Mouse (Mus musculus): ENCODE results near the gene Sirt7. TPM values are rescaled to one million over a fixed set of nuclear protein-coding genes. Genes with fewer than 3 reads are reported as not detected.

Sirt7 gene
- polyA plus RNA-seq, 1 experiment from 2014 or later, result 39.4 TPM

Small RNA genes lying within 50 kb of the gene (microRNA-seq; reads per million reads assigned to microRNA genes)
- gene Mir6936, result 1.0 reads per million

Other genes with a start within 250 kb of the Sirt7 start
- 103 and 109 TPM in 2 replicates for gene Faap100, start 246.5 kb downstream of the Sirt7 start, polyA plus RNA-seq (2015; fragmentation: Nextera tagmentation; extraction: Ambion mirVana)
- gene Nploc4, start 187.5 kb downstream of the Sirt7 start, polyA plus RNA-seq (2015; fragmentation: Nextera tagmentation; extraction: Ambion mirVana), result 28.7 and 33.2 TPM in 2 replicates
- gene Tspan10, start 182.6 kb downstream of the Sirt7 start, polyA plus RNA-seq (2015; fragmentation: Nextera tagmentation; extraction: Ambion mirVana), result not detected in 2 replicates
- 0.30 TPM in 1 of 2 replicates, not detected in the other for gene Pde6g, start 171.7 kb downstream of the Sirt7 start, polyA plus RNA-seq (2015; fragmentation: Nextera tagmentation; extraction: Ambion mirVana)
- gene Oxld1, start 167.2 kb downstream of the Sirt7 start, polyA plus RNA-seq (2015; fragmentation: Nextera tagmentation; extraction: Ambion mirVana), result 10.8 and 15.8 TPM in 2 replicates
- 23.5 and 25.9 TPM in 2 replicates for gene Ccdc137, start 167.1 kb downstream of the Sirt7 start, polyA plus RNA-seq (2015; fragmentation: Nextera tagmentation; extraction: Ambion mirVana)
- gene Arl16, start 157.6 kb downstream of the Sirt7 start, polyA plus RNA-seq (2015; fragmentation: Nextera tagmentation; extraction: Ambion mirVana), result 60.5 and 68.1 TPM in 2 replicates
- 135 and 137 TPM in 2 replicates for gene Mrpl12, start 140.6 kb downstream of the Sirt7 start, polyA plus RNA-seq (2015; fragmentation: Nextera tagmentation; extraction: Ambion mirVana)
- gene Slc25a10, start 133.4 kb downstream of the Sirt7 start, polyA plus RNA-seq (2015; fragmentation: Nextera tagmentation; extraction: Ambion mirVana), result 31.2 and 31.5 TPM in 2 replicates
- gene Gcgr, start 94.5 kb downstream of the Sirt7 start, polyA plus RNA-seq (2015; fragmentation: Nextera tagmentation; extraction: Ambion mirVana), result 0.92 and 1.0 TPM in 2 replicates
- 243 and 245 TPM in 2 replicates for gene Mcrip1, start 75.5 kb downstream of the Sirt7 start, polyA plus RNA-seq (2015; fragmentation: Nextera tagmentation; extraction: Ambion mirVana)
- 0.64 TPM in 1 of 2 replicates, not detected in the other for gene Ppp1r27, start 74.1 kb downstream of the Sirt7 start, polyA plus RNA-seq (2015; fragmentation: Nextera tagmentation; extraction: Ambion mirVana)
- gene P4hb, start 52.0 kb downstream of the Sirt7 start, polyA plus RNA-seq (2015; fragmentation: Nextera tagmentation; extraction: Ambion mirVana), result 252 and 298 TPM in 2 replicates
- gene Arhgdia, start 43.6 kb downstream of the Sirt7 start, polyA plus RNA-seq (2015; fragmentation: Nextera tagmentation; extraction: Ambion mirVana), result 501 and 544 TPM in 2 replicates
- gene Alyref, start 26.9 kb downstream of the Sirt7 start, polyA plus RNA-seq (2015; fragmentation: Nextera tagmentation; extraction: Ambion mirVana), result 55.8 and 202 TPM in 2 replicates
- 194 and 203 TPM in 2 replicates for gene Anapc11, start 26.8 kb downstream of the Sirt7 start, polyA plus RNA-seq (2015; fragmentation: Nextera tagmentation; extraction: Ambion mirVana)
- 0.99 and 1.00 TPM in 2 replicates for gene Npb, start 16.8 kb downstream of the Sirt7 start, polyA plus RNA-seq (2015; fragmentation: Nextera tagmentation; extraction: Ambion mirVana)
- gene Pcyt2, start 7.3 kb downstream of the Sirt7 start, polyA plus RNA-seq (2015; fragmentation: Nextera tagmentation; extraction: Ambion mirVana), result 236 and 242 TPM in 2 replicates
- gene Mafg, start 8.4 kb upstream of the Sirt7 start, polyA plus RNA-seq (2015; fragmentation: Nextera tagmentation; extraction: Ambion mirVana), result 25.4 and 34.6 TPM in 2 replicates
- gene Pycr1, start 18.5 kb upstream of the Sirt7 start, polyA plus RNA-seq (2015; fragmentation: Nextera tagmentation; extraction: Ambion mirVana), result 18.0 and 20.0 TPM in 2 replicates
- gene Myadml2, start 22.9 kb upstream of the Sirt7 start, polyA plus RNA-seq (2015; fragmentation: Nextera tagmentation; extraction: Ambion mirVana), result 1.1 and 2.4 TPM in 2 replicates
- 3.1 and 3.8 TPM in 2 replicates for gene Notum, start 35.9 kb upstream of the Sirt7 start, polyA plus RNA-seq (2015; fragmentation: Nextera tagmentation; extraction: Ambion mirVana)
- 146 and 151 TPM in 2 replicates for gene Aspscr1, start 47.7 kb upstream of the Sirt7 start, polyA plus RNA-seq (2015; fragmentation: Nextera tagmentation; extraction: Ambion mirVana)
- gene Cenpx, start 88.5 kb upstream of the Sirt7 start, polyA plus RNA-seq (2015; fragmentation: Nextera tagmentation; extraction: Ambion mirVana), result 106 and 107 TPM in 2 replicates
- gene Lrrc45, start 88.7 kb upstream of the Sirt7 start, polyA plus RNA-seq (2015; fragmentation: Nextera tagmentation; extraction: Ambion mirVana), result 73.4 and 77.8 TPM in 2 replicates
- gene Rac3, start 96.2 kb upstream of the Sirt7 start, polyA plus RNA-seq (2015; fragmentation: Nextera tagmentation; extraction: Ambion mirVana), result 624 and 705 TPM in 2 replicates
- gene Dcxr, start 102.0 kb upstream of the Sirt7 start, polyA plus RNA-seq (2015; fragmentation: Nextera tagmentation; extraction: Ambion mirVana), result 11.1 and 12.7 TPM in 2 replicates
- gene Cbr2, start 106.9 kb upstream of the Sirt7 start, polyA plus RNA-seq (2015; fragmentation: Nextera tagmentation; extraction: Ambion mirVana), result 1.3 and 2.0 TPM in 2 replicates
- gene Hmga1b, start 137.6 kb upstream of the Sirt7 start, polyA plus RNA-seq (2015; fragmentation: Nextera tagmentation; extraction: Ambion mirVana), result 2.0 and 2.9 TPM in 2 replicates
- gene Rfng, start 159.0 kb upstream of the Sirt7 start, polyA plus RNA-seq (2015; fragmentation: Nextera tagmentation; extraction: Ambion mirVana), result 134 and 139 TPM in 2 replicates
- 272 and 305 TPM in 2 replicates for gene Gps1, start 159.0 kb upstream of the Sirt7 start, polyA plus RNA-seq (2015; fragmentation: Nextera tagmentation; extraction: Ambion mirVana)
- 46.9 and 48.5 TPM in 2 replicates for gene Dus1l, start 171.2 kb upstream of the Sirt7 start, polyA plus RNA-seq (2015; fragmentation: Nextera tagmentation; extraction: Ambion mirVana)
- gene Fasn, start 199.3 kb upstream of the Sirt7 start, polyA plus RNA-seq (2015; fragmentation: Nextera tagmentation; extraction: Ambion mirVana), result 82.9 and 92.6 TPM in 2 replicates